Mouse (Mus musculus) liver, embryonic 16.5 days (tissue): ENCODE data around the gene Vps35l. TPM values are rescaled to one million over a fixed set of nuclear protein-coding genes. Genes with fewer than 3 reads are reported as not detected.

Source experiments
- ATAC-seq: fragments of 200-750 bp; cut with Nextera tagmentation; 2 replicates; pipeline ENCODE4 v1.8.0; 2017; ENCODE audit warnings: low read depth, mild to moderate bottlenecking, moderate number of reproducible peaks, moderate library complexity
- H3K27ac ChIP-seq: fragments of 300-500 bp; sonication (generic); 2 replicates; pipeline ENCODE4 v1.5.1; 2014; ENCODE audit warnings: mild to moderate bottlenecking, low read length
- H3K27me3 ChIP-seq: fragments of 300-500 bp; sonication (generic); 2 replicates; pipeline ENCODE4 v1.6.1; 2014; ENCODE audit warnings: low read depth, low read length, mixed read lengths; ENCODE audit not compliant: control insufficient read depth, insufficient read depth
- H3K36me3 ChIP-seq: fragments of 300-500 bp; sonication (generic); 2 replicates; pipeline ENCODE4 v1.6.1; 2014; ENCODE audit warnings: mild to moderate bottlenecking; ENCODE audit not compliant: control insufficient read depth, insufficient read depth
- H3K4me1 ChIP-seq: fragments of 300-500 bp; sonication (generic); 2 replicates; pipeline ENCODE4 v1.6.1; 2014; ENCODE audit warnings: low read depth, low read length, mixed read lengths; ENCODE audit not compliant: control insufficient read depth
- H3K4me2 ChIP-seq: fragments of 300-500 bp; sonication (generic); 2 replicates; pipeline ENCODE4 v1.6.1; 2014; ENCODE audit warnings: low read depth, low read length, mixed read lengths
- H3K4me3 ChIP-seq: fragments of 300-500 bp; sonication (generic); 2 replicates; pipeline ENCODE4 v1.5.1; 2014; ENCODE audit warnings: low read depth, mild to moderate bottlenecking, low read length
- H3K9ac ChIP-seq: fragments of 300-500 bp; sonication (generic); 2 replicates; pipeline ENCODE4 v1.6.1; 2014; ENCODE audit warnings: low read depth, low read length
- H3K9me3 ChIP-seq: fragments of 300-500 bp; sonication (generic); replicated peaks from 2 replicates; pipeline ENCODE4 v1.6.1; 2016; ENCODE audit warnings: low read length; ENCODE audit not compliant: control insufficient read depth
- WGBS: fragments of 180-500 bp; shearing (Covaris S2); extraction: QIAGEN DNeasy Blood & Tissue Kit; methylation state at CpG from one replicate; pipeline ENCODE4 v1.1.7; 2014; ENCODE audit not compliant: insufficient replicate concordance; 5-methylcytosine and 5-hydroxymethylcytosine counted together
- polyA plus RNA-seq: library from polyadenylated mRNA; unstranded; fragments of >200 nt; fragmentation: Nextera tagmentation; extraction: Ambion mirVana; gene quantifications from 2 replicates; pipeline ENCODE4 v1.2.1, GENCODE M21; 2015

Vps35l gene
- polyA plus RNA-seq, 1 experiment from 2014 or later = 31.3 TPM

- H3K9me3 ChIP-seq = no peaks in the 10 kb centered on the region
- no peak overlapping the region for H3K27ac ChIP-seq
- H3K27me3 ChIP-seq = no peaks in the 10 kb centered on the region
- H3K36me3 ChIP-seq = peaks cover 8% of the 10 kb centered on the region; the same call in 1 of the 2 replicates
- H3K9ac ChIP-seq = no peak overlapping the region
- ATAC-seq = no peak
- 67% methylated on average over 2 of the region's 2 CpGs for WGBS
- no peak overlapping the region for H3K4me2 ChIP-seq
- H3K4me3 ChIP-seq = no peak overlapping the region
- H3K4me1 ChIP-seq = no peaks in the 10 kb centered on the region
These were observed 14.6 kb upstream of the Vps35l start for GRCm38 (mm10) chr7:118725459-118725858.

GRCm38 (mm10) chr7:118728846-118729587 is 11.0 kb upstream of the Vps35l start:
- Histone ChIP-seq H3K4me3 (no peak overlapping the region), H3K4me2 (no peak overlapping the region), H3K9me3 (no peaks in the 10 kb centered on the region), H3K4me1 (no peaks in the 10 kb centered on the region), H3K36me3 (peaks cover 15% of the 10 kb centered on the region), H3K9ac (no peak overlapping the region), H3K27me3 (no peaks in the 10 kb centered on the region), H3K27ac (no peak overlapping the region)
- no peak for ATAC-seq
- WGBS = 79% methylated on average over 13 of the region's 13 CpGs

DNA sequence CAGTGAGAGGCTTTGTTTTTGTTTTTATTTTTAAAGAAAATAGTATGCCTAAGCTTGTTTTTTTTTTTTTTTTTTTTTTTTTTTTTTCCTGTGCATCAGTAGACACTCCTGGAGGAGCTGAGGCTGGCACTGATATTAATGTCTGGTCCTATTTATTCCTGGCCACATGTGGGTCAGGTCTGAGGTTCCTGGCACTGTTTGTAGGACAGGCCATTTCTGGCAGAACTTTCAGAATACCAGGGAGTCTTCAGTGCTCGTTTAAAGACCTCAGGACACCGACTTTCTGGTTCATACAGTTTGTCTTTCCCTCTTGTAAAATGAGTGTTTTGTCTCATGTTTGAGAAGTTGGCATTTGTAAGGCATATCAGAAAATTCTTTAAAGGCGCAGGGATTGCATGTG is 8.2 kb upstream of the Vps35l start:
- peaks cover 6% of the 10 kb centered on the region for H3K36me3 ChIP-seq
- H3K9me3 ChIP-seq = no peaks in the 10 kb centered on the region
- no peak overlapping the region for H3K9ac ChIP-seq
- H3K27me3 ChIP-seq = no peaks in the 10 kb centered on the region
- no peak overlapping the region for H3K27ac ChIP-seq
- no peaks in the 10 kb centered on the region for H3K4me1 ChIP-seq
- no peak for ATAC-seq
- 88% methylated on average over 3 of the region's 3 CpGs for WGBS
- H3K4me2 ChIP-seq = no peak overlapping the region
- no peak overlapping the region for H3K4me3 ChIP-seq

DNA sequence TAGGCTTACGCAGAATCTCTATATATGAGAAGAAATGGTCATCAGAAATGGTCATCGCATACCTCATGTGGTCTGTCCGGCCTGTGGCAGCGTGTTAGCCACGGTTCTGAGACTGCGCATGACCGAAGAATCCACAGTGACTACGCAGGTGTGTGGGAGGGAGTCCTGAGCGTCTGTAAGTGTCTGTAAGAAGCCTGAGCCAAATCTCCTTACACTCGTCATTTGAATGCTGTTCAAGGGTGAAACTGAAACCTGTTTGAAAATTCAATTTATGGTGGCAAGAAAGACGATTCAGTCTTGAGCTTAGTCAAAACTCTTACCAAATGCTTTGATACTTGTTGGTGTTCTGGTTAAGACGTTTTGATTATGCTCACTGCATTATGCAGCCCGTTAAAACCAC is 6.8 kb upstream of the Vps35l start:
- Histone ChIP-seq H3K4me2 (no peak overlapping the region), H3K4me3 (no peak overlapping the region), H3K36me3 (peaks cover 6% of the 10 kb centered on the region), H3K9ac (no peak overlapping the region), H3K27me3 (no peaks in the 10 kb centered on the region), H3K4me1 (no peaks in the 10 kb centered on the region), H3K9me3 (no peaks in the 10 kb centered on the region), H3K27ac (no peak overlapping the region)
- WGBS = 84% methylated on average over 13 of the region's 13 CpGs
- ATAC-seq = no peak

DNA sequence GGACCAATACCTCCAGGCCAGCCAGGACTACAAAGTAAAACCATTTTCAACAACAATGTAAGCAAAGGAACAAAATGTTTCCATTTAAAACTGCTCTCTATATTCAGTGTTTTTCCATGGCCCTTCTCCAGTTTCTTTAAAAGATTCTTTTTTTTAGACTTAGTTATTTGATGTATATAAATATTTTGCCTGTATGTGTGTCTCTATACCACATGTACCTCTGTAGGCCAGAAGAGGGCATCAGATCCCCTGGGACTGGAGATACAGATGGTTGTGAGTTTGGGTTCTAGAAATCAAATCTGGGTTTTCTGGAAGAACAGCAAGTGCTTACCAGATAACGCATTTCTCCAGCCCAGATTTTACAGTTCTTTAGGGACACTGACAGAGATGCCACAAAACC is 1.3 kb upstream of the Vps35l start:
- Histone ChIP-seq H3K4me1 (peaks cover 23% of the 10 kb centered on the region), H3K27ac (no peak overlapping the region), H3K4me2 (no peak overlapping the region), H3K4me3 (no peak overlapping the region), H3K9me3 (no peaks in the 10 kb centered on the region), H3K27me3 (no peaks in the 10 kb centered on the region), H3K9ac (no peak overlapping the region), H3K36me3 (no peaks in the 10 kb centered on the region)
- no peak for ATAC-seq
- 69% methylated on average over 1 of the region's 1 CpGs for WGBS

GRCm38 (mm10) chr7:118740532-118741338 is 709 bp downstream of the Vps35l start:
- Histone ChIP-seq H3K36me3 (no peaks in the 10 kb centered on the region), H3K27me3 (no peaks in the 10 kb centered on the region), H3K9me3 (no peaks in the 10 kb centered on the region), H3K4me3 (peak overlapping the region; percentile 87), H3K4me1 (peaks cover 23% of the 10 kb centered on the region), H3K9ac (peak overlapping the region; percentile 76), H3K4me2 (peak overlapping the region; percentile 77), H3K27ac (peak overlapping the region; percentile 80)
- 2% methylated on average over 41 of the region's 41 CpGs for WGBS
- peak; percentile 96 for ATAC-seq

DNA sequence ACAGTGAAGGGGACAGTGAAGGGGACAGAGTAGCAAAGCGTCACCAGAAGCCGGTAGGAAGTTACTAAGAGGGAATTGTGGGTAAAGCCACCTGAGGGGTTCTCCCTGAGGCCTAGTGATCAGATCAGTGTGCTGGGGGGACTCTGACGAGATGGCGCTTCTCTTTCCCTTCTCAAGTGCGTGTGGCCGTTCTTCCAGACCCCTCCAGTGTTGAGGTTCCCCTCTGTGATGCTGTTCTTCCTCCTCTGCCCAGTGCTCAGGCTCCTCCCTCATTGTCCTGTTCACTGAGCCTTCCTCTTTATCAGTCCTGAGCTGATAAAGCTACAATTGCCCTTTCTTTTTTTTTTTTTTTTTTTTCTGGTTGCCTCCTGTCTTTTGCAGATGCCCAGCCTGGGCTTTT is 2.3 kb downstream of the Vps35l start:
- no peak overlapping the region for H3K4me2 ChIP-seq
- no peaks in the 10 kb centered on the region for H3K9me3 ChIP-seq
- peaks cover 23% of the 10 kb centered on the region for H3K4me1 ChIP-seq
- H3K9ac ChIP-seq = no peak overlapping the region
- H3K4me3 ChIP-seq = no peak overlapping the region
- H3K27ac ChIP-seq = no peak overlapping the region; the same call in 1 of the 2 replicates
- 47% methylated on average over 6 of the region's 6 CpGs for WGBS
- ATAC-seq = no peak
- peaks cover 4% of the 10 kb centered on the region; the same call in 1 of the 2 replicates for H3K36me3 ChIP-seq
- no peaks in the 10 kb centered on the region for H3K27me3 ChIP-seq

GRCm38 (mm10) chr7:118744766-118745165 is 4.7 kb downstream of the Vps35l start:
- Histone ChIP-seq H3K4me3 (no peak overlapping the region), H3K27me3 (no peaks in the 10 kb centered on the region), H3K9ac (no peak overlapping the region), H3K36me3 (peaks cover 4% of the 10 kb centered on the region; the same call in 1 of the 2 replicates), H3K9me3 (no peaks in the 10 kb centered on the region), H3K4me2 (no peak overlapping the region), H3K4me1 (peaks cover 21% of the 10 kb centered on the region), H3K27ac (no peak overlapping the region)
- 87% methylated on average over 5 of the region's 5 CpGs for WGBS
- ATAC-seq = no peak
